Mouse (Mus musculus) left cerebral cortex, adult 18-20 months (tissue): Measurements from ENCODE around the gene Ppp1r2. TPM values are rescaled to one million over a fixed set of nuclear protein-coding genes. Genes with fewer than 3 reads are reported as not detected.
A peak's percentile ranks its signal among the peaks of the same experiment; 100 is the strongest.
"Not testable (repeated sequence)": the region's sequence is repeated elsewhere in the genome, so short reads cannot be mapped to it uniquely, and the experiment has no call there.

Experiments used
- DNase-seq, 2 experiments: peaks; one replicate each; pipeline ENCODE4 v3.0.0; 2021 to 2022; ENCODE audit warnings: low spot score in 2 of 2, mixed read lengths in 1 of 2
- long read RNA-seq, 2 experiments: library from polyadenylated mRNA; stranded (forward); transcript quantifications; one replicate each; pipeline ENCODE4 v2.0.0; 2021
- total RNA-seq, 2 experiments: library from RNA; stranded (reverse); gene quantifications; 2 replicates each; pipeline ENCODE4 v1.2.3; 2021

The Ppp1r2 gene
- 100 to 1,000 TPM; 107 to 113 TPM for total RNA-seq
- long read RNA-seq, experiment 1, full-length matches to known transcripts = 268 of 300 reads
- long read RNA-seq, experiment 1, partial matches to known transcripts = 5 of 300 reads
- long read RNA-seq, experiment 1, other reads (novel, unspliced or antisense) = 27 of 300 reads
- long read RNA-seq, experiment 2, full-length matches to known transcripts = 228 of 249 reads
- long read RNA-seq, experiment 2, partial matches to known transcripts = 11 of 249 reads
- long read RNA-seq, experiment 2, other reads (novel, unspliced or antisense) = 10 of 249 reads

DNA sequence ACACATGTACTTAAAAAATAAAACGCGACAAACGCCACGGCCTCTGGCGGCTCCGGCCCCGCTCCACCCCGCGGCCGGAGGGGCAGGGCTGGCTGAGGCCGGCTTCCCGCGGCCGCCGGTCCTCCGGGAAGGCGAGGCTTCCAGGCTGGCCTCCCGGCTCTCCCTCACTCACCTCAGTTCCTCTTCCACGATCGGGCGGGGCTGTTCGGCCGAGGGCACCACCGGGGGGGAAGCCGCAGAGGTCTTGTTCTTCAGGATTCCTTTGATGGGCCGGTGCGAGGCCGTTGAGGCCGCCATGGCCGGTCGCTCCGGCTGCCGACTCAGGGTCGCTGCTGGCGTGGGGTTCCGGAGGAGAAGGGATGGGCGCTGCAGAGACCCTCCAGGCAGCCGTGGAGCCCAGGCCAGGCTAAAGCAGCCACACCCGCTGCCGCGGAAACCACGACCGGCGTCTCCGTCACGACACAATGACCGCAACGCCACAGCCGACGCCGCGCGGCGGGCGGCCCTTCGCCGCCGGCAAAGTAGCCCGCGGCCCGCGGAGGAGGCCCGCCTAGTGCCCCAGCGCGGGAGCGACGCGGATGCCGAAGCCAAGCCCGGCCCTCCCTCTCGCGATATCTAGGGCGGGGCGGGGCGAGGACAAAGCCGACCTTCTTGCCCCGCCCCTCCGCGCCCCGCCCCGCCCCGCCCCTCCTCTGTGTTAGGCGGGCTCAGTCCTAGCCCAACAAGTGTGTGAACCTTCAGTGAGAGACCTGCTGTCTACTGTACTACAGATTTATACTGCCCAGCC is at the start of gene Ppp1r2:
Gene Ppp1r2 (minus strand): TSS at position 604 of the 787 bp plus-strand sequence.
- peak; percentile 87 to 89 for DNase-seq

DNA sequence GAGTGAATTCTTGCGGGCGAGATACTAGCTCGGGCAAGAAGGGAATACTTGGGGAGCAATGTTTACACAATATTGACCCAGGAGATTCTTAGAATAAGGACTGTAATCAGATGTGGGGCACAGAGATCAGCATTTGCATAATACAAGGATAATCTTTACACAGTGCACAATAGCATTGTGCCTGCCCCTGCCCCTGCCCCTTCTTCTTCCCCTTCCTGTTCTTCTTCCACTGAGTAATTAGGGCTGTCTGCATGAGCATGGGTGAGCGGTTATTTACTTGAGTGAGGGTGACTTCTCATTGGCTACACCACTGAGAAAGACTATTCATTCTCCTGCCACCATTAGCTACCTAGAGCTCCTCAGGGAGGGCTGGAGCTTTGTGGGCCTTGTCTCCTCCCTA is 46.4 kb upstream of the Ppp1r2 start:
- no peak for DNase-seq

DNA sequence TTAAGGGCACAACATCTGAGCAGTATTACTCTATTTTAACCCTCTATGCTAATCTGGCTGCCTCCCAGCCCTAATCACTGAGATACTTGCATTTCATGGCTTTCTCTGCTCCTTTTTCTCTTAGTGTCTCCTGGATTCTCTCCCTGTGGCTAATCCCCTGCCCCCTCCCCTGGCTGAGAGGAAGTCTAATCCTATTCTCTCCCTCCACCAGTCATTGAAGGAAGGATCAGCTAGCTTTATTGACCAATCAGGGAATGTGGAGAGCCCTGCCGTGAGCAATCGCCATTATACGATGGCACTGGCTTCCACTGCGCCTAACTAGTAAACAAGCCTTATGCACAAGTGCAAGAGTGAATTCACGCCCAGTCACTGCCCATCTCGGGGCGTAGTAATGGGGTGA is 45.9 kb upstream of the Ppp1r2 start:
- no peak for DNase-seq

DNA sequence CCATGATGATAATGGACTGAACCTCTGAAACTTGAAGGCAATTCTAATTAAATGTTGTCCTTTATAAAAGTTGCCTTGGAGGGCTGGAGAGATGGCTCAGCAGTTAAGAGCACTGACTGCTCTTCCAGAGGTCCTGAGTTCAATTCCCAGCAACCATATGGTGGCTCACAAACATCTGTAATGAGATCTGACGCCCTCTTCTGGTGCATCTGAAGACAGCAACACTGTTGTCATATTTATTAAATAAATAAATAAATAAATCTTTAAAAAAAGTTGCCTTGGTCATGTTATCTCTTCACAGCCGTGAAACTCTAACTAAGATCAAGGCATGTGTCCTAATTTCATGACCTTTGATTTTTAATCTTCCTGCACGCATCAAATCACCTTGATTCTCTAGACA is 44.6 kb upstream of the Ppp1r2 start:
- not testable (repeated sequence) for DNase-seq

DNA sequence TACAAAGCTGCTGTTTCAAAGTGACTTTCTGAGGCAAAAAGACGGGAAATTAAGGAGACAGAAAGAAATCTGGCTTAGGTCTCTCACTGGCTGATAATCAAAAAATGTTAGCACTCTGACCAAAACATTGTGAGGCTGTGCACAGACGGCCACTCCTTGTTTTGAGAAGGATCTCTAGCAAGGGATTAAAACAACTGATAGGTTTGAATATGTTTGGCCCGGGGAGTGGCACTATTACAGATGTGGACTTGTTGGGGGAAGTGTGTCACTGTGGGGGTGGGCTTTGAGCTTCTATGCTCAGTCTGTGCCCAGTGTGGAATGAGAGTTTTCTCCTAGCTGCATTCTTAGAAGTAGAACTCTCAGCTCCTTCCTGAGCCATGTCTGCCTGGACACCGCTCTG is 44.2 kb upstream of the Ppp1r2 start:
- DNase-seq = no peak

DNA sequence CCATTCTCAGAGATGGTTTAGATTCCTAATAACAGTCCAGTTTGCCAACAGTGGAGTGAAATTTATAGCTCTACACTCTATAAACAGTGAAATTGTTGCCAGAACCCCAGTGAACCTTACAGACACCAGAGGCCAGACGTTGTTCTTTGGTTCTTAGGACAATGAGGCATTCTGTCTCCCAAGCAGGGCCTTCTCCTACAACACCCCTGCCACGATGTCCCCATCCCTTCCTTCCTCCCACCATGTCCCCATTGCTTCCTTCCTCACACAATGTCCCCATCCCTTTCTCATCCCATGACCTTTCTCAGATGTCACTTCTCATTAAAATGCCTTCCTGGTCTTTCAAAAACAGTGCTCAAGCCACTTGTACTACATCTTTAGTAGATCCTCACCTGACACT is 43.3 kb upstream of the Ppp1r2 start:
- DNase-seq = no peak

DNA sequence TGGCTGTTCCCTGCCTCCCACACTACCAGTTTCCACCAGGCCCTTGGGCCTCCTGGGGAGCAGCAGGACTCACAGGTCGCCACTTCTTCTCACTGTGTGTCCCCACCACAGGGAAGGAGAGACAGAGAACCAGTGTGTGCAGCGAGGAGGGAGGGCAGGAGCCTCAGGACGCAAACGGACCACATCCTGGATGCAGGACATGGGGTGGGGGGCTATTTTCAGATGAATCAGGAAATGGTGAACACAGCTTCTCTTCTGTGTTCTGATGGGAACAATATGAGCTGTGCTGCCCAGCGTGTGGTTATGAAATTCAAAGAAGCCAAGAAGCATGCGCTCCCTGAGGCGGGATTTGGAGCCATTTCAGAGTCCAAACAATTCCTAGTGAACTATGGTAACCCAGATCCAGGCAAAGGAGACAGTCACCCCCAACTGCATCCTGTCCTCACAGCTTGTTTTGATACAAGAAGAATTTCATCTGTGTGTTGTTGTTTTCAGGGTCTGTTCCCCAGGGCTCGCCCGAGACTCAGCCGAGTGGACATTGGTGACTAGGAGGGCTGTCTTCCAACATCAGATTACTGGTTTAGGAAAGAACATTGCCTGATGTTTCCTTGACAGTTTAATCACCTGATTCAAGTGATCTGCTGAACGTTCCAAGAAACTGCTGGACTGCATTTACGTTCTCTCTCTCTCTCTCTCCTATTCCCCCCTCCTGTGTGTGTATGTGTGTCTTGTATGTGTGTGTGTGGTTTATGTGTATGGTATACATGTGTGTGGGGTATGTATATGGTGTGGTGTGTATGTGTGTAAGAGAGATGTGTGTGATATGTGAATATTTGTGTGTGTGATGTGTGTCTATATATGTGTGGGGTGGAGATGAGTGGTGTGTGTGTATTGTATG is 41.4 kb upstream of the Ppp1r2 start:
- not testable (repeated sequence) for DNase-seq

DNA sequence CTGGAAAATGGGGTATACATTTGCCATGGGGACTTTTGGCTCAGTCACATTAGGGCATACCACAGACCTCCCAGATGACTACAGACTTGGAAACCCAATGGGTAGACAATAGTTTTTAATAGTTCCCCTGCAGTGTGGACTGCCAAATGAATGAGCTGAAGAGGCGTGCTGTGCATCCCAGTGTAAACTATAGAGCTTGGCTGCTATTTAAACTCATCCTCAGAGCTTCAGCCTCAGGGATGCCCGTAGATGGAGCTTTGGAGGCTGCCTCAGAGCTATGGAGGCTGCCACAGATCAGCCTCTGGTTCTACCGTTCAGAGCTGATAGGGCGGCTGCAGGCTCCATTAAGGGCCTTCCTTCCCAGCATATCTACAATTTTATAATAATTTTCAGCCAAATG is 40.2 kb upstream of the Ppp1r2 start:
- peak in 1 of 2 experiments; percentile 16 for DNase-seq

DNA sequence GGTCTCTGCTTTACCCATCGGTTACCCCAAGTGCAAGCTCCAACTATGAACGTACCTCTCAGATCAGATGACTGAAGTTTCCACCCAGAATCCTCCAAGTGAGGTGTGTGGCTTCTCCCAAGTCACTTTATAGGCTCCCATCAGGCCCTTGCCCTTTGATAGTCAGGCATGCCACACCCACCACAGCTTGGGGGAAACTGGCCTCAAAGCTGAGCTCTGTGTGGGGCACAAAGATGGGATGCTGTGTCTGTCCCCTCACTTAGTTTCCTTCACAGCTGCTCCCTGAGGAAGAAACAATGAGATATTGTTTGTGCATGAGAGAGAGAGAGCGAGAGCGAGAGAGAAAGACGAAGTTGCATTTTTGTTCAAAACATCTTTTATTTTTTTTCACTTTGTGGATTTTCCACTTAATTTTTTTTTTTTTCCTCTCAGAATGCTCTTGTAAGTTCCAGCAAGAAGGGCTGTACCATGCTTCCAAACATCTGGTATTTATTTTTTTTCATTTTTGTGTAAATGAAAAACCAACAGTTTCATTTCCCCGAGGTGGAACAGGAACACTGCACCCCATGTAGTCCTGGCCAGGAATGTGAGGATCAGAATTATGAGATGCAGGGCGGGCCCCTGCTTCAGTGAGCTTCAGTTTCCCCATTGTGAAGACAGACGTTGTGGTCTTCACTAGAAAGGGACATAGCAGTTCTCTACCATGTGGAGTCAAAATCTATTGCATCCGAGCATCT is 39.6 kb upstream of the Ppp1r2 start, which contains the start of gene Apod:
Gene Apod (minus strand): TSS at position 312 of the 737 bp plus-strand sequence.
- no peak for DNase-seq

DNA sequence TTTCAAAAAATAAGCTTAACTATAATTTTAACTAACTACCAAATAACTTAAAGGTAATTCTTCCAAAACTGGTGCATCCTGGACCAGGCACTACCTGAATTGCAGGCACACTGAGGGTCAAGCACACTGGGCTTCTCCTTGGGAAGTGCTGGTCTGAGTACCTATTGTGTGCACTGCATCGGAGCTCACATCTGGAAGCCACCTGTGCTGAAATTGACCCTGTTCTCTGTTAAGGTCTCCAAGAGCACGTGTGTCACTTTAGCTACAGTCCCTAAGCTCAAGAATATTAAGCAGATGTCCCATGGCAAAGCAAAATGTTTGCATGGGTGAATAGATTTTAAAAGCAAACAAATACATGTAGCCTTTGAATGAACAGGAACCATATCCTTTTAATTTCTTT is 38.5 kb upstream of the Ppp1r2 start:
- no peak for DNase-seq

DNA sequence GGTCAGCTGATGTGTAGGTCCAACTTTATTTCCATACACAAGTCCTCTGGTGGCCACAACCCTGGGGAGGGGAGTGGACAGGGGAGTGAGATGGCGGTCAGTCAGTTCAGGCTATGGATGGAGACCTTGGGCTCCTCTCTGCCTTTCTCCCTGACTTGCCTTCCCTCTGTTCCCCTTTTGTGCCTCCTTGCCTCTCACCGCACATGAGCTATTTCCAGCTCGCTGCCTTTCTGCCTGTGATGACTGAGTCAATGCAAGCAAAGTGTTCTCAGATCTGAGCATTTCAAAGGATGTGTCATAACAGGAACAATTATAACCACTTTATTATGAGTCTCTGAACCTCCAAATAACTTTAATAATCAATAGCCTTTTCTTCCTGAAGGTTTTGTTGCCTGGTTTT is 37.2 kb upstream of the Ppp1r2 start:
- DNase-seq = peak; percentile 23 to 35

DNA sequence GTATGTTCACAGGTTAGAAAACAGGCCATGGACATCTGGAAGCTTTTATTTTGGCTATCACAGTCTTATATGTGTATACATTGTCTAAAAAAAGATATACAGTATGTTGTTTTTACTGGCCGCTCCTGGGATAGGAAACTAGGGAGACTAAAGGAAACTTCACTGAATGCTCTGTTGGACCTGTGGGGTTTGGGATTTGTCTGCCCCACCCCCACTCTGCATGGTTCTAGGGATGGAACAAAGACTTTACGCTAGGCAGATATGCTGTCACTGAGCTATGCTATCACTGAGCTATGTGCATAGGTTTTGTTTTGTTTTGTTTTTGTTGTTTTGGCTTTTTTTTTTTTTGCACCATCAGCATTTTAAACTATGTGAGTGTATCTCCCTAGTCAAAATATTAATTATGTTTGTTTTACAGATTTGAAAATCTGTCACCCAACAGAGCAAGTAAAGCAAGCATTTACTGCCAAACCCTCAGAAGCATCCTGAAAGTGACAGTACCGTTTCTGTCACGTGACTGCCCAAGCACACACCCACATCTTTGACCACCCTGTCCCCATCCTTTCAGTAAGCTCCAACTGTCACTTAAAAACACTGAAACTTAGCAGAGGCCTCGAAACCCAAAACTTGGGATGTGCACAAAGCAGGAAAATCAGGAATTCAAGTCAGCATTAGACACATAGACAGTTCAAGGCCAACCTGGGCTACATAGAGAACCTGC is 30.3 kb upstream of the Ppp1r2 start:
- no peak for DNase-seq

DNA sequence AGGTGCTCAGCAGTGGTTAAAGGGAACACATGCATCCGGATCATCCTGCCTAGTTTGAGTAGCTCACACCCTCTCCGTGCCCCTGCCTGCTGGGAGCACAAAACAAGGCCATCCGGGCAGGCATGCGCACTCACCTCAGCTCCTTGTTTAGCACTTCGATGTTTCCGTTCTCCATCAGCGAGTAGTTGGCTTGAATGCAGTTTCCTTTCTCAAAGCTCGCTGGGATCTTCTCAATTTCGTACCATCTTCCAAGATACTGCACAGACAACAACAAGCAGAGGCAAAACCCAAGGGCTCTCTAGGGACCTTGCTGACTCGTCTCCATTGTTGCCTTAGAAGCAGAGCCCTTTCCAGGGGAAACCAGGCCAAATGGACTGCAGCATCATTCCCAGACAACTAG is 28.2 kb upstream of the Ppp1r2 start:
- DNase-seq = no peak

DNA sequence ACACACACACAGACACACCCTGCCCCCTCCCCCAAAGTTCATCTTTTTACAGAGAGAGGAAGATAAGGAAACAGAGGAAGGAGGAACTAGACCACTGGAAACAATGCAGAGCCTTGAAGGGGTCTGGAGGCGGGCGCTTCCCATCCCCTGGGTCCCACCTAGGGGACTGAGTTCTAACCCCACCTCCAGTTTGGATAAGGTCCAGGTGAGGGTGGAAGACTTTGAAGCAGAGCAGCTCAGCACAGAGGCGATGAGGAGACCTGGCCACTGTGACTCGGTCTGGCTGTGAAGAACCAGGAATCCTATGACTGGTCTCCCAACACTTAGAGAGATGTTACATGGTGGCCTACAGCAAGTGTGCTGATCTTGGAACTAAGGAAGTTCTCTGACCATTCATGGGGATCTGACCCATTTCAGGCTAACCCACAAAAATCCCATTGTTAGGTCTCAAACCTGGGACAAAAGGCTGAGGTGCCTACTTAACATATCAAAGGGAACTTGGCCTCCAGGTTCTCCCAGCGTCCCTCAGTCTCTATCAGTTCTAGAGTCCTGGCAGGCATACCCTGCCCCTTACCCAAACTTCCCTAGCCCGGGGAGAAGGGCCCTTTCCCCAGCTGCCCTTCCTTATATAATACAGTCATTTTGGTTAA is 25.9 kb upstream of the Ppp1r2 start:
- DNase-seq = no peak

DNA sequence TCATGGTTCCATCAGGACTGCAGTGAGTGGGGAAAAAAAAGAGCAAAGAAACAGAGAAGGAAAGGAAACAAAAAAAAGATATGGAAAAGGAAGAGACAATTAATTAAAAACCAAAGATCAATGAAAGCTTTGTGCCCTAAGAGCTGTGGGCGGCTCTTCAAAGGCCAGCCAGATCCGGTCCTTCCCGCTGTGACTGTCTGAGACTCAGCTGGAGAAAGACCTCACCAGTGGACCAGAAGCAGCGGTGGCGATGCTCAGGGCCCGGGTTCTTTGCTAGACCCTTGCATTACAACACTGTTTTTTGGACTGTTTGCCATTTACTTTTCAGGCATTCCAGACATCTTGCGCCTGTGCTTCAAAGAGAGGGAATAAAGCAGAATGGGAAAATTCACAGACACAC is 25.4 kb upstream of the Ppp1r2 start:
- no peak for DNase-seq

DNA sequence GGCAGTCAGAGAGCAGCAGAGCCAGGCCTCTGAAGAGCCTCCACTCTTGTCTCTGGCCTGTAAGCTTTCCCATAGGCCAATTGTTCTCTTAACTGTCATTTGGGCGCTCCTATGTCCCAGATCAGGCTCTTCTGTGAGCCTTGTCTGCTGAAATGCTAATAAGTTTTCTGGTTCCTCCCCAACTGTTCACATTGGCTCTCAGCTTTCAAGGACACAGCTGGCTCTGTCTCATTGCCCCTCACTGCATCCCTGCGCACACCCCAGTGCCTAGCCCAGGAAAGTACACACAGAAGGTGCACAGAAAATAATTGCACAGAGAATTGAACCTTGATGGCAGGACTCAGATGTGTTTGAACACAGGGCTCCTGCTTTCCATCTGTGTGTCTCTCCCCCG is 24.9 kb upstream of the Ppp1r2 start:
- DNase-seq = no peak

DNA sequence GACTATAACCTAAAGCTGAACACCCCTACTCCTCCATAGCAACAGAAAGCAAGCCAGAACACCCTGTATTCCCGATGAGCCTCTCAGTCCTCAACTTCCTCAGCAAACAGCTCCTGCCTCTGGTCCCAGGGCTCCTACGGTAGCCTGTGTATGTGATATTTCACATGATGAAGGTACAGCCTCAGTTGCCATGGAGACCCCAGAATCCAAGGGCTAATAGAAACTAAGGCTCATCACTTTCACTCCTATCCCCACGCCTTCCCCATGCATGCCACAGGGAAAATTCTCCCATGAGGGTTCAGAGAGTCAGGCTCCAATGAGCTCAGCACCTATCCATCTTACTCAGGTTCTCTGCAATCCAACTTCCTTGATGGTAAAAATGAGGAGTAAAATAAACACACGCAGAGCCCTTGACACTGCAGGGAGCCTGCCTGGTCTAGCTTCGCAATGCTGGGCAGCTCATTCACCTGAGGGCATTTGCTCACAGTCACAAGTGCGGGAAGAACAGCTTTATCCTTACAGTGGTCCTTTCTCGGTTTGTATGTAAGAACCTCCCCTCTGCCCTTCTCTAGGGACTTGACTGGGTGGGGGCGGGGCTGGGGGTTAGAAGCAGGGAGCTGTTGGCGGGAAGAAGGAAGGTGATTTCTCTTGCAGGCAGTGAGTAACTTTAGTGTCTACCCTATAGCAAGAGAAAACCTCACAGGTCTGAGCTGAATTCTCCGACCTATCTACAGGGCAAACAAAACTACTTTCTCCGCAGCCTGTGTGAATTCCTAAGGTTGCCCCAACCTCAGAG is 24.3 kb upstream of the Ppp1r2 start:
- no peak for DNase-seq

DNA sequence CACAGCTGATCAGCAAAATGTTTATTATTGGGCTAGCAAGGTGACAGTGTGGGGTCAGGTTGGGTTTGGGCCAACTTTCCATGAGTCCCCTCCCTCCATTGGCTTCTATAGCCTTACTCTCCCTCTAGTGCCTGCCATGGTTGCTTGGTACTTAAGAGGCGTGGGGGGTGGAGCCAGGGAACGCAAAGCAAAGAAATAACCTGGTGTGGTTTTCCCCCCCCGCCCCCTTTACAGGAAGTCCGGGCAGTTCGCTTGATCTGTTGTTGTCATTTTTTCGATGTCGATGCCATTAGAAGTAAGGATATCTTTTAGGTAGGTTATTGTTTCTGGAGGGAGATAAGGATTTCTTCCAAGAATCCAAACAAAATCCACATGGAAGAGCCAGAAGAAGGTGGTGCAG is 22.0 kb upstream of the Ppp1r2 start:
- DNase-seq = no peak

DNA sequence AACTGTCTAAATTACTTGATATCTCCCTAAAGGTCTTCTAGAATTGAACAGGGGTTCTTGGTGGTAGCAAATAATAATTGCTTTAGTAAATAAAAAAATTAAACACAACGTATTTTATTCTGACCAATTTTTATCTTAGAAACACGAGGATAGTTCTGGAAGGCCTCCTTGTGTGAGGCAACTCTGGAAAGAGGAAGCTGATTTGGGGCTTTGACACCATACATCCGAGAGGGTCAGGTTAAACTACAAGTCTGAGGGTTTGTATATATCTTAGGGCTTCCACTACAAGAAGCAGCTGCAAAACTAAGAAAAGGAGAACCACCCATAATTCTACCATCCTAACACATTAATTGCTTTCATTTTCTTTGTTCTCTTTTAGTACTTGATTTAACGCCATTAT is 18.7 kb upstream of the Ppp1r2 start:
- no peak for DNase-seq
